ENCODE assay signal across 8 mouse cellular contexts in genomic region chr17:24437016-24437415, GRCm38 (mm10). TPM values are rescaled to one million over a fixed set of nuclear protein-coding genes. Genes with fewer than 3 reads are reported as not detected.
DNase-seq lines count a peak whose midpoint lies in the region; ATAC-seq lines count a peak whose summit lies in the region.

No protein-coding gene starts in this region.

- ATAC-seq in forebrain, embryonic 12.5 days (ENCODE audit: low FRiP score), result peak; percentile 39; the same call in 1 of the 2 replicates
- 0 out of 2 replicates have a peak, but pooled peaks have one; percentile 28 for ATAC-seq in kidney, embryonic 16.5 days (ENCODE audit: low FRiP score, low TSS enrichment)
- ATAC-seq in midbrain, embryonic 12.5 days (ENCODE audit: low FRiP score, low read depth), result peak; percentile 44; the same call in 1 of the 2 replicates

- H3K4me2 ChIP-seq in forebrain, embryonic 12.5 days, result no peak overlapping the region
- H3K4me2 ChIP-seq in kidney, embryonic 16.5 days (replicated peaks; ENCODE audit: low read depth, low read length), result no peak overlapping the region
- H3K4me2 ChIP-seq in midbrain, embryonic 12.5 days (replicated peaks), result no peak overlapping the region

- intact Hi-C loops in left cerebral cortex, postnatal 14 days (cut with DNase I), result no loop called here
- intact Hi-C loops in left cerebral cortex, postnatal 36 days (cut with DNase I), result no loop called here

- WGBS in forebrain, embryonic 12.5 days, result 72% methylated on average over 5 of the region's 5 CpGs
- WGBS in kidney, embryonic 16.5 days, result 83% methylated on average over 5 of the region's 5 CpGs
- WGBS in midbrain, embryonic 12.5 days, result 70% methylated on average over 5 of the region's 5 CpGs

- no peaks in the 10 kb centered on the region for H3K27me3 ChIP-seq in forebrain, embryonic 12.5 days
- no peaks in the 10 kb centered on the region for H3K27me3 ChIP-seq in kidney, embryonic 16.5 days (ENCODE audit: insufficient read depth, low read length)
- H3K27me3 ChIP-seq in midbrain, embryonic 12.5 days, result no peaks in the 10 kb centered on the region

- peak; percentile 54 to 62 for DNase-seq in left cerebral cortex, postnatal 14 days (ENCODE audit: low spot score in 2 of 2)
- no peak for DNase-seq in left cerebral cortex, postnatal 36 days (ENCODE audit: low spot score in 2 of 2)
- DNase-seq in adipocyte (ENCODE audit: low spot score), result peak; percentile 55
- no peak for DNase-seq in urinary bladder, postnatal 25 days (ENCODE audit: low spot score)
- DNase-seq in right cerebral cortex, postnatal 36 days (ENCODE audit: low spot score in 2 of 2), result no peak

- no peak overlapping the region for H3K4me3 ChIP-seq in forebrain, embryonic 12.5 days (replicated peaks)
- H3K4me3 ChIP-seq in kidney, embryonic 16.5 days (ENCODE audit: low read length), result no peak overlapping the region
- no peak overlapping the region for H3K4me3 ChIP-seq in midbrain, embryonic 12.5 days

- H3K9ac ChIP-seq in forebrain, embryonic 12.5 days, result no peak overlapping the region
- H3K9ac ChIP-seq in kidney, embryonic 16.5 days (replicated peaks; ENCODE audit: low read length), result no peak overlapping the region
- H3K9ac ChIP-seq in midbrain, embryonic 12.5 days (replicated peaks), result no peak overlapping the region

- H3K27ac ChIP-seq in forebrain, embryonic 12.5 days, result no peak overlapping the region
- H3K27ac ChIP-seq in kidney, embryonic 16.5 days (ENCODE audit: low read length), result no peak overlapping the region
- no peak overlapping the region for H3K27ac ChIP-seq in midbrain, embryonic 12.5 days (replicated peaks)

- H3K9me3 ChIP-seq in forebrain, embryonic 12.5 days, result no peaks in the 10 kb centered on the region
- H3K9me3 ChIP-seq in kidney, embryonic 16.5 days (ENCODE audit: low read length), result no peaks in the 10 kb centered on the region
- no peaks in the 10 kb centered on the region for H3K9me3 ChIP-seq in midbrain, embryonic 12.5 days

- peaks cover 64% of the 10 kb centered on the region for H3K36me3 ChIP-seq in forebrain, embryonic 12.5 days (replicated peaks)
- peaks cover 62% of the 10 kb centered on the region for H3K36me3 ChIP-seq in kidney, embryonic 16.5 days (ENCODE audit: insufficient read depth, low read length)
- H3K36me3 ChIP-seq in midbrain, embryonic 12.5 days, result peaks cover 69% of the 10 kb centered on the region

- no peaks in the 10 kb centered on the region for H3K4me1 ChIP-seq in forebrain, embryonic 12.5 days
- H3K4me1 ChIP-seq in kidney, embryonic 16.5 days (ENCODE audit: insufficient read depth, low read length), result no peaks in the 10 kb centered on the region
- no peaks in the 10 kb centered on the region for H3K4me1 ChIP-seq in midbrain, embryonic 12.5 days

RNA-seq across cellular contexts. Expression of gene Dnase1l2, which starts 5.9 kb away (rescaled TPM):
- 1 to 10 TPM; 4.8 to 6.5 TPM for total RNA-seq in left cerebral cortex, postnatal 14 days (2021)
- 1 to 10 TPM; 3.2 to 7.2 TPM for total RNA-seq in left cerebral cortex, postnatal 36 days (2021)
- polyA plus RNA-seq in forebrain, embryonic 12.5 days (2016; fragmentation: Nextera tagmentation; extraction: Ambion mirVana), result 4.9 and 5.1 TPM in 2 replicates
- polyA plus RNA-seq in kidney, embryonic 16.5 days (2015; fragmentation: Nextera tagmentation; extraction: Ambion mirVana), result 3.2 and 5.5 TPM in 2 replicates
- 5.3 and 5.5 TPM in 2 replicates for polyA plus RNA-seq in midbrain, embryonic 12.5 days (2016; fragmentation: Nextera tagmentation; extraction: Ambion mirVana)

RNA-seq across cellular contexts. Expression of gene Eci1, which starts 10.6 kb away (rescaled TPM):
- total RNA-seq in left cerebral cortex, postnatal 14 days (2021), result 10 to 100 TPM; 22.3 to 22.4 TPM
- total RNA-seq in left cerebral cortex, postnatal 36 days (2021), result 10 to 100 TPM; 26.7 to 30.3 TPM
- 53.5 and 61.2 TPM in 2 replicates for polyA plus RNA-seq in forebrain, embryonic 12.5 days (2016; fragmentation: Nextera tagmentation; extraction: Ambion mirVana)
- polyA plus RNA-seq in kidney, embryonic 16.5 days (2015; fragmentation: Nextera tagmentation; extraction: Ambion mirVana), result 141 and 143 TPM in 2 replicates
- polyA plus RNA-seq in midbrain, embryonic 12.5 days (2016; fragmentation: Nextera tagmentation; extraction: Ambion mirVana), result 53.7 and 68.0 TPM in 2 replicates

RNA-seq across cellular contexts. Expression of gene Rnps1, which starts 22.7 kb away (rescaled TPM):
- 100 to 1,000 TPM; 141 to 145 TPM for total RNA-seq in left cerebral cortex, postnatal 14 days (2021)
- 100 to 1,000 TPM; 125 to 132 TPM for total RNA-seq in left cerebral cortex, postnatal 36 days (2021)
- polyA plus RNA-seq in forebrain, embryonic 12.5 days (2016; fragmentation: Nextera tagmentation; extraction: Ambion mirVana), result 391 and 404 TPM in 2 replicates
- polyA plus RNA-seq in kidney, embryonic 16.5 days (2015; fragmentation: Nextera tagmentation; extraction: Ambion mirVana), result 300 and 327 TPM in 2 replicates
- 367 and 378 TPM in 2 replicates for polyA plus RNA-seq in midbrain, embryonic 12.5 days (2016; fragmentation: Nextera tagmentation; extraction: Ambion mirVana)

RNA-seq across cellular contexts. Expression of gene E4f1, which starts 33.1 kb away (rescaled TPM):
- total RNA-seq in left cerebral cortex, postnatal 14 days (2021), result 10 to 100 TPM; 31.2 to 33.1 TPM
- total RNA-seq in left cerebral cortex, postnatal 36 days (2021), result 10 to 100 TPM; 26.2 to 40.9 TPM
- 34.1 and 37.1 TPM in 2 replicates for polyA plus RNA-seq in forebrain, embryonic 12.5 days (2016; fragmentation: Nextera tagmentation; extraction: Ambion mirVana)
- 38.1 TPM in 2 replicates for polyA plus RNA-seq in kidney, embryonic 16.5 days (2015; fragmentation: Nextera tagmentation; extraction: Ambion mirVana)
- polyA plus RNA-seq in midbrain, embryonic 12.5 days (2016; fragmentation: Nextera tagmentation; extraction: Ambion mirVana), result 36.5 and 41.9 TPM in 2 replicates

RNA-seq across cellular contexts. Expression of gene Pgp, which starts 33.2 kb away (rescaled TPM):
- 10 to 100 TPM; 70.6 to 74.9 TPM for total RNA-seq in left cerebral cortex, postnatal 14 days (2021)
- 10 to 100 TPM; 60.4 to 75.1 TPM for total RNA-seq in left cerebral cortex, postnatal 36 days (2021)
- polyA plus RNA-seq in forebrain, embryonic 12.5 days (2016; fragmentation: Nextera tagmentation; extraction: Ambion mirVana), result 59.3 and 60.3 TPM in 2 replicates
- polyA plus RNA-seq in kidney, embryonic 16.5 days (2015; fragmentation: Nextera tagmentation; extraction: Ambion mirVana), result 55.5 and 55.6 TPM in 2 replicates
- 60.0 TPM in 2 replicates for polyA plus RNA-seq in midbrain, embryonic 12.5 days (2016; fragmentation: Nextera tagmentation; extraction: Ambion mirVana)

Comparison
In these comparisons a context has a peak if more than half of its experiments do, and no peak if none do; other contexts are left out.
1. DNase-seq: peak in left cerebral cortex, postnatal 14 days (2 of 2) and adipocyte (single experiment); none in left cerebral cortex, postnatal 36 days (0 of 2), urinary bladder, postnatal 25 days (single experiment) and right cerebral cortex, postnatal 36 days (0 of 2).
2. Peak in every context shown above with its lines, with median percentiles within 50 percentile points of each other: ATAC-seq.